Mouse (Mus musculus) kidney, embryonic 14.5 days (tissue): ENCODE measurements around the gene Txndc5. TPM values are rescaled to one million over a fixed set of nuclear protein-coding genes. Genes with fewer than 3 reads are reported as not detected.

Experiments
- ATAC-seq: fragments of 200-750 bp; cut with Nextera tagmentation; 2 replicates; pipeline ENCODE4 v1.8.0; 2017; ENCODE audit warnings: moderate number of reproducible peaks, mild to moderate bottlenecking, moderate TSS enrichment, moderate library complexity; ENCODE audit not compliant: low FRiP score, low TSS enrichment
- H3K27ac ChIP-seq: fragments of 300-500 bp; sonication (generic); 2 replicates; pipeline ENCODE4 v1.5.1; 2014; ENCODE audit warnings: low read depth, mild to moderate bottlenecking, low read length, moderate library complexity, mixed read lengths
- H3K27me3 ChIP-seq: fragments of 300-500 bp; sonication (generic); 2 replicates; pipeline ENCODE4 v1.6.1; 2014; ENCODE audit warnings: mild to moderate bottlenecking, low read length; ENCODE audit not compliant: control insufficient read depth, insufficient read depth
- H3K36me3 ChIP-seq: fragments of 300-500 bp; sonication (generic); 2 replicates; pipeline ENCODE4 v1.6.1; 2014; ENCODE audit warnings: low read length, mixed read lengths; ENCODE audit not compliant: control insufficient read depth, insufficient read depth
- H3K4me1 ChIP-seq: fragments of 300-500 bp; sonication (generic); 2 replicates; pipeline ENCODE4 v1.6.1; 2014; ENCODE audit warnings: low read length, mixed read lengths; ENCODE audit not compliant: control insufficient read depth, insufficient read depth
- H3K4me2 ChIP-seq: fragments of 300-500 bp; sonication (generic); replicated peaks from 2 replicates; pipeline ENCODE4 v1.6.1; 2014; ENCODE audit warnings: low read depth, mild to moderate bottlenecking, low read length
- H3K4me3 ChIP-seq: fragments of 300-500 bp; sonication (generic); 2 replicates; pipeline ENCODE4 v1.5.1; 2014; ENCODE audit warnings: mild to moderate bottlenecking, low read length
- H3K9ac ChIP-seq: fragments of 300-500 bp; sonication (generic); 2 replicates; pipeline ENCODE4 v1.6.1; 2014; ENCODE audit warnings: low read depth, mild to moderate bottlenecking, low read length, moderate library complexity
- H3K9me3 ChIP-seq: fragments of 300-500 bp; sonication (generic); 2 replicates; pipeline ENCODE4 v1.6.1; 2016; ENCODE audit warnings: low read length; ENCODE audit not compliant: control insufficient read depth
- WGBS: fragments of 180-500 bp; shearing (Covaris S2); extraction: QIAGEN DNeasy Blood & Tissue Kit; methylation state at CpG from one replicate; pipeline ENCODE4 v1.1.7; 2014; 5-methylcytosine and 5-hydroxymethylcytosine counted together
- polyA plus RNA-seq: library from polyadenylated mRNA; unstranded; fragments of >200 nt; fragmentation: Nextera tagmentation; extraction: Ambion mirVana; gene quantifications from 2 replicates; pipeline ENCODE4 v1.2.1, GENCODE M21; 2014

Gene Txndc5
- polyA plus RNA-seq, 1 experiment from 2014 or later: 263 TPM

GRCm38 (mm10) chr13:38545460-38545859 is 16.8 kb upstream of the Txndc5 start:
- no peak for ATAC-seq
- no peak overlapping the region for H3K4me3 ChIP-seq
- H3K4me1 ChIP-seq: no peaks in the 10 kb centered on the region
- no peaks in the 10 kb centered on the region for H3K9me3 ChIP-seq
- H3K27ac ChIP-seq: no peak overlapping the region
- 70% methylated on average over 3 of the region's 3 CpGs for WGBS
- no peaks in the 10 kb centered on the region for H3K27me3 ChIP-seq
- no peak overlapping the region for H3K9ac ChIP-seq
- H3K4me2 ChIP-seq: no peak overlapping the region
- no peaks in the 10 kb centered on the region for H3K36me3 ChIP-seq

GRCm38 (mm10) chr13:38544769-38545445 is 16.3 kb upstream of the Txndc5 start:
- no peak overlapping the region for H3K9ac ChIP-seq
- 83% methylated on average over 8 of the region's 8 CpGs for WGBS
- H3K4me3 ChIP-seq: no peak overlapping the region
- H3K9me3 ChIP-seq: no peaks in the 10 kb centered on the region
- no peak overlapping the region for H3K4me2 ChIP-seq
- H3K4me1 ChIP-seq: no peaks in the 10 kb centered on the region
- H3K27ac ChIP-seq: no peak overlapping the region
- H3K27me3 ChIP-seq: no peaks in the 10 kb centered on the region
- H3K36me3 ChIP-seq: no peaks in the 10 kb centered on the region
- no peak for ATAC-seq

DNA sequence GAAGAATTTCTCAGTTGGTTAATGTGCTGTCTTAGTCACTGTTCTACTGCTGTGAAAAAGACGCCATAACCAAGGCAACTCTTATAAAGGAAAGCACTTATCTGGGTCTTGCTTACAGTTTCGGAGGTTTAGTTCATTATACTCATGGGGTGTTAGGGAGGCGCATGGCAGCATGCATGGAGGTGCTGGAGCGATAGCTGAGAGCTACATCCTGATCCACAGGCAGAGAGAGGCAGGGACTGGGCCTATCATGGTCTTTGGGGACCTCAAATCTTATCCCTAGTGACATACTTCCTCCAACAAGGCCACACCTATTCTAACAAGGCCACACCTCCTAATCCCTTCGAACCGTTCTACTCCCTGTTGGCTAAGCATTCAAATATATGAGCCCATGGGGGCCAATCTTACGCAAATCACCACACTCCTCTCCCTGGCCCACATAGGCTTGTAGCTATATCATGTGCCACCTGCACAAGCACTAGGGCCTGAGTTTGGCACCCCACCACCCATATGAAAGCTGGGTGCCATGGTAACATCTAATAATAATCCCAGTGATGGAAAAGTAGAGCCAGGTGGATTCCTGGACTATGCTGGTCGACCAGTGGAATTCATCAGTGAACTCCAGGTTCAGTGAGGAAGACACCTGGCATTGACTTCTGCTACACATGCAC is 15.0 kb upstream of the Txndc5 start:
- no peaks in the 10 kb centered on the region for H3K4me1 ChIP-seq
- WGBS: 91% methylated on average over 8 of the region's 8 CpGs
- no peak for ATAC-seq
- no peak overlapping the region for H3K4me2 ChIP-seq
- no peaks in the 10 kb centered on the region for H3K36me3 ChIP-seq
- H3K9ac ChIP-seq: no peak overlapping the region
- no peaks in the 10 kb centered on the region for H3K9me3 ChIP-seq
- H3K27me3 ChIP-seq: no peaks in the 10 kb centered on the region
- H3K27ac ChIP-seq: no peak overlapping the region
- H3K4me3 ChIP-seq: no peak overlapping the region

GRCm38 (mm10) chr13:38539192-38539900 is 10.7 kb upstream of the Txndc5 start:
- no peak for ATAC-seq

GRCm38 (mm10) chr13:38537521-38537920 is 8.9 kb upstream of the Txndc5 start:
- no peak for ATAC-seq
- Histone ChIP-seq H3K27me3 (no peaks in the 10 kb centered on the region), H3K9ac (no peak overlapping the region), H3K36me3 (no peaks in the 10 kb centered on the region), H3K9me3 (no peaks in the 10 kb centered on the region), H3K27ac (no peak overlapping the region), H3K4me2 (no peak overlapping the region), H3K4me1 (no peaks in the 10 kb centered on the region), H3K4me3 (no peak overlapping the region)

More at GRCm38 (mm10) chr13:38539192-38539900, 10.7 kb upstream of the Txndc5 start:
- no peak overlapping the region for H3K4me2 ChIP-seq
- H3K9ac ChIP-seq: no peak overlapping the region
- 91% methylated on average over 7 of the region's 7 CpGs for WGBS
- H3K4me1 ChIP-seq: no peaks in the 10 kb centered on the region
- H3K27ac ChIP-seq: no peak overlapping the region
- no peaks in the 10 kb centered on the region for H3K9me3 ChIP-seq
- no peak overlapping the region for H3K4me3 ChIP-seq
- no peaks in the 10 kb centered on the region for H3K36me3 ChIP-seq
- no peaks in the 10 kb centered on the region for H3K27me3 ChIP-seq

DNA sequence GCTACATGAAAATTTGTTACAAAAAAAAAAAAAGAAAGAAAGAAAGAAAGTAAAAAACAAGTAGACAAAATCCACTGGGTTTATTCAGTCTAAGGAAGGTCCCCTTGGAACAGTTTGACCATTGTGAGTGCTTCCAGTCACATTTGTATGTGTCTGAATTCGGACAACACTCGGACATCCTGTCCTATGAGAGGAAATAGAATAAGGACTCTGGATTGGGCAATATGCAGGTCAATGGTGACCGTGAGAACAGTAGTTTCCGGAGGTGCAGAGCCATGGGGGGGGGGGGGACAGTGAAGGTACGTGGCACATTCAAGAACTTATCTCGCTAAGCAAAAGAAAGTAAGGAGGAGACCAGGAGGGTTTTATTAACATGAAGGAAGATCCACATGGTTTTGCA is 6.1 kb upstream of the Txndc5 start:
- H3K4me1 ChIP-seq: no peaks in the 10 kb centered on the region
- 84% methylated on average over 6 of the region's 6 CpGs for WGBS

DNA sequence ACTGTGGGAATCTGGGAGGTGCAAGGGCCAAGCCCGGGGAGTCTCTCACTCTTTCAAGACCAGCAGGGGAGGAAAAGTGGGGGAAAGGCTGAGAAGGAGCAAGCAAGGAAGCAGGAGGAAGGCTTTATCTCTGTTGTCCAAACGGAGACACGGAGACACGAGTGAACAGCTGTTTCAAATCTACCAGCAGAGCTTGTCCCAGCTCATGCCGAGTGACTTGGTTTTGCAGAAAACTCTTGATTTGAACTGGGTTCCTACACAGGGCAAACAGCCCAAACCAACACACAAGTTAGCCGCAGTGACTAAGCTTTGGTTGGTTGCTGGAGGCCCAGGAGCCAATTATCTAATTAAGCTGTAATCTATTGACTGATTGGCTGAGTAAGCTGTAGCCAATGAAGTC is 5.4 kb upstream of the Txndc5 start:
- Histone ChIP-seq H3K27me3 (no peaks in the 10 kb centered on the region), H3K4me2 (no peak overlapping the region), H3K27ac (no peak overlapping the region), H3K4me3 (no peak overlapping the region), H3K4me1 (no peaks in the 10 kb centered on the region), H3K36me3 (no peaks in the 10 kb centered on the region), H3K9me3 (no peaks in the 10 kb centered on the region), H3K9ac (no peak overlapping the region)
- no peak for ATAC-seq
- 37% methylated on average over 6 of the region's 6 CpGs for WGBS

More for the DNA sequence above, 6.1 kb upstream of the Txndc5 start:
- ATAC-seq: no peak
- H3K4me2 ChIP-seq: no peak overlapping the region
- no peaks in the 10 kb centered on the region for H3K27me3 ChIP-seq
- no peaks in the 10 kb centered on the region for H3K9me3 ChIP-seq
- H3K4me3 ChIP-seq: no peak overlapping the region
- H3K9ac ChIP-seq: no peak overlapping the region
- no peak overlapping the region for H3K27ac ChIP-seq
- H3K36me3 ChIP-seq: no peaks in the 10 kb centered on the region

- Histone ChIP-seq H3K9ac (no peak overlapping the region), H3K36me3 (no peaks in the 10 kb centered on the region), H3K4me1 (no peaks in the 10 kb centered on the region), H3K4me2 (no peak overlapping the region), H3K4me3 (no peak overlapping the region), H3K9me3 (no peaks in the 10 kb centered on the region), H3K27ac (no peak overlapping the region), H3K27me3 (no peaks in the 10 kb centered on the region)
- ATAC-seq: no peak
- 87% methylated on average over 10 of the region's 10 CpGs for WGBS
Measured at GRCm38 (mm10) chr13:38533461-38533860, 4.8 kb upstream of the Txndc5 start.

GRCm38 (mm10) chr13:38531498-38531897 is 2.9 kb upstream of the Txndc5 start:
- Histone ChIP-seq H3K9ac (no peak overlapping the region), H3K4me2 (no peak overlapping the region), H3K36me3 (no peaks in the 10 kb centered on the region), H3K4me1 (peaks cover 5% of the 10 kb centered on the region; the same call in 1 of the 2 replicates), H3K27ac (no peak overlapping the region), H3K9me3 (no peaks in the 10 kb centered on the region), H3K4me3 (no peak overlapping the region), H3K27me3 (no peaks in the 10 kb centered on the region)
- WGBS: 84% methylated on average over 4 of the region's 4 CpGs
- no peak for ATAC-seq
